Mouse (Mus musculus) liver, adult (tissue): ENCODE results near the gene Casz1.

Experiments
- GATA4 ChIP-seq: IDR thresholded peaks from 2 replicates; pipeline ENCODE4 v1.6.1; 2014; ENCODE audit warnings: mild to moderate bottlenecking, low read length; ENCODE audit not compliant: insufficient replicate concordance

The Casz1 gene

DNA sequence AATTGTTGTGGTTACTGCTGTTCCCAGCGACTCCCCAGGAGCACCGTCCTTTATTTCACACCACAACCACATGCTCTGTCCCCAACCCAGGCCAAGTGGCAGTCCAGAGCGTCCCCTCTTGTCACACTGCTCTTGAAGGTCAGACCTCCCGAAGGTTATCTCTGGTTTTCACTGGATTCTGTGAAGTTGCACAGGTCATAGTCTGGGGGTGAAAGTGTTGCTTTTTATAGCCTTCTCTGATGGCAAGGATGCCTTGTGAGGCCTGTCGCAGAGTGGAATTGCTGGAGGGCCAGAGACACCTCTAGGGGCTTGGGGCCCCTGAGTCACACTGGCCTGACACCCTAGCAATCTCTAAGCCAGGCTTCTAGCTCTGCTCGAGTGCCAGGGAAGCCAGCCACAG lies 20.5 kb upstream of the Casz1 start:
- TF ChIP-seq GATA4: no peak

DNA sequence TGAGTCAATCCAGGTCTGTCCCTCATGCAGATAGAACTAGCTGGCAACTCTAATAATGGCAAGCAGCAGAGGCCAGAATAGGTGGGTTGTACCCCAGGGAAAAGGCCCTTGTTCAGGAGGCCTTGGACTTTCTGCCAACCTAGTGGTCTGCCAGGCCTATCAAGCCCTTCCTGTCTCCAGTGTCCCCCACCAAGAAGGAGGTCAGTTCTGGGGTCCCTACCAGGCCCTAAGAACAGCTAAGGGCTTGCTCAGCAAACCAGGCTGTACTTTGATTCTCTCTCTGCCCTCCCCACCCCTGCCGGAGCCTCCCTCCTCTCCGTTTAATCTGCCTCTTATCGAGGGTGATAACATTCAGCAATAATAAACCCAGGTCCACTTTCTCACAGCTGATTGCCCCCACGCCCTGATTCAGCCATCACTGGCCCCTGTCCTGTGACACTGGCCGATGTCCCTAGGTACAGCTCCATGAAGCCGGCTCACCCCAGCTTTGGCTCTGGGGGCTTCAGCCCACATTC lies 19.1 kb upstream of the Casz1 start:
- TF ChIP-seq GATA4: no peak

DNA sequence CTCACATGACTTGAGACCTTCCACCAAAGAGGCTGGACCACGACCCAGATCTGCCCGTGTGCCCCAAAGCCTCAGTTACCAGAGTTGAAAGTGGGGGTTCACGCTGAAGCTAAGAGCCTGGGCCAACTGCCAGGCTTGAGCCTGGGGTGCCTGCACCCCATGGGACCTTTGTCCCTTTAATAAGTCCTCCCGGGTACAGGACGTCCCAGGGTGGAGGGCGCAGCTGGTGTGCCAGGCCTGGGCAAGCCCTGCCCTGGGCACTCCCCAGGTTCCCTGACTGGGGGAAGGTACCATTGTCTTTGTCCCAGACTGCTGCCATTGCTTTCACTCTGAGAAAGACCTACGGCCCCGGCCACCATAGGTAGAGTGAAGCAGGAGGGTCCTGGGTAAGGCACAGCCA lies 18.2 kb upstream of the Casz1 start:
- no peak for TF ChIP-seq GATA4

DNA sequence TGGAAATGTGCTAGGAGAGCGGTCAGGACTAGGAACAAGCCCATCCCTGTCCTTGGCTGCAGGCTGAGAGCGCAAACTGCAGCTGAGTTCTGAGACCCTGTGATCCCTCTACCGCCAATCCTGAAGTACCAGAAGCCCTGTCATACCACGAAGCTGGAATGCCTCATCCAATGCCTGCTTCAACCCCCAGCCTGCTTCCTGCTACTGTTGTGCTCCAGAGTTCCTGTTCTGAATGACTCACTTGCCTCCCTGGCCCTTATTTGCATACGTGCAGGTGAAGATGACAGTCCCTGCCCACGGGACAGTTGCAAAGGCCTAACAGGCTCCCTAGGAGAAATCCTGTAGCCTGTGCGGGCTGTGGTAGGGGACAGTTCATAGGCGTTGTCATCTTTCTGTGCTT lies 13.3 kb upstream of the Casz1 start:
- no peak for TF ChIP-seq GATA4

DNA sequence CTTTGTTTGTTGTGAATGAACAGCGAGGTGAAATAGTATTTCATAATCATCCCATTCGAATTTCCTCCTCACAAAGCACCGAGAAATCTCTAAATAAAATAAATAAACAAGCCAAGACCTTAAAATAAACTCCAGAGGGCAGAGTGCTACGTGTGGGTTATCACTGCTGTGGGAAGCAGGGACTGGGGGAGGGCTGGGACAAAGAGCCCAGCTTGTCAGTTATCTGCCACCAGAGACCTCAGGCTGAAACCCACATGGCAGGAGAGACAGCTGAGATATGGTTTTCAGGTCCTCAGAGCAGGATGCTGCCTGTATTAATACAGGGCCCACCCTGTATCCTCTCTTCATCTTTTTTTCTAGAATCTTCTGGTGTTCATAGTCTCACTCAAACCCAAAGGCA lies 9.2 kb upstream of the Casz1 start:
- TF ChIP-seq GATA4: no peak

DNA sequence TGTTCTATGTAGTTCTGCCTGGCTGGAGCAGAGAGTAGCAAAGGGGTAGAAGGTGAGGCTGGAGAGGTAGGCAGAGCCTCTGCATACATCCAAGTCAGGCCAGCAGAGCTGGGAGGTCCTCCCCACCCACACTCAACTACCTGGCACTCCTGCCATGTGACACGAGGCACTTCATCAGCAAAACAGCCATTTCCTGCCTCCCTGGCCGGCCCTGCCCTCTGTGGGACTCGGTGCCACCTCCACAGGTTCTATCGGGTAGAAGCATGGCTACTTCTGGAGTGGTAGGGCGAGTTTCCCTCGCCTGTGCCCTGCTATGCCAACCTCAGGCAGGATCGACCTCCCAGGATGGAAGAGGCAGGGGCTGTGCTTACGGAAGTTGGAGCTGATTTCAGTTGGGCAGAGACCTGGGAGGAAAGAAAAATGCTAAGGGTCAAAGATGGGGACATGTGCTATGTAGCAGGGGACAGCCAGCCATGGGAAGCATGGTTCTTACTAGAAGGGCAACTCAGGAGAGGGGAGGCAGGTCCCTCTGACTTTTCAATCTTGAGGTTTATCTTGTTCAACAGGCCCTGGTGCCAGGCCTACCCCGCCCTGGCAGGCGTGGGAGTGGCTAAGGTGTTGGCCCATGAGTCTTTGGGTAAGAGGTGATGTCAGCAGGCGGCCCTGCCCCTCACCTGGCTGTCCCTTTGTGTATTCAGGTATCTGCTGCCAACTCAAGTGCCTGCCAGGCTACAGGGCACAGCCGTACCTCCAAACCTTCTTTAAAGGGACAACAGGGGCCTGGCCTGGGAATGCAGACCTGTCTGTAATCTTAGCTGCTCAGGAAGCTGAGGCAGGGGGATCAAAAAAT lies 6.5 kb upstream of the Casz1 start:
- TF ChIP-seq GATA4: no peak

DNA sequence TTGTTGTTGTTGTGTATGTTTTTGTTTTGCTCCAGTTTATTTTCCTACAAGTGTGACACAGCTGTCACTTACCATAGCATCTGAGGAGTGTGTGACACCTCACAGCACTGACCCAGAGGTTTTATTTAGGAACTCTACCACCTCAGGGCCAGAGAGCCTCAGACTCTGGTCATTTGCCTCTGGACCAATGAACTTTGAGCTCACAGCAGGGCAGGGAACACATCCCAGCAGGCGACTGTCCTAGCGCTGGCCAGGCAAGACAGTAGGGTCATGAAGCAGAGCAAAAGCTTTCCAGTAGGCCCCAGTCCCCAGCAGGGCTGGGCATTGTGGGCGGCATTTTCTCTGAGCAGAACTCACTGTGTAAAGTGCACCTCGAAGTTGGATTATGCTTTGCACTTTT lies 1.2 kb upstream of the Casz1 start:
- TF ChIP-seq GATA4: no peak

DNA sequence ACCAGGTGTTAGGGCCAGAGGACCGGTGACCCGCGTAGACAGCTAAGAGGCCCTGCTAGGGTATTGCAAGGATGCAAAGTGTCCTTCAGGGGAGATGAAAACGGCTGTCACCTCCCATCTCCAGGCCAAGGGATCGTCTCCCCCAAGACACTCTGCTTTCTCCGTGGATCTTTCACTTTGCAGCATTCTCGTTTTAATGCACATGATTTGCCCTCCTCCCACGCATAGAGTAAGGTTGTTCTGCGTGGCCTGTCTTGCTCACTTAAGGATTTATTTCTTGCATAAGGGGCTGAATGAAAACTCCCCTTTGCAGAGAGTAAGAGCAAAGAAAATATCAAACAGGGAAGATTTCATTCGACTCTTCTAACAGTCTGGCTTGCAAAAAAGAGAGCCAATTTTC lies 593 bp upstream of the Casz1 start:
- TF ChIP-seq GATA4: no peak

DNA sequence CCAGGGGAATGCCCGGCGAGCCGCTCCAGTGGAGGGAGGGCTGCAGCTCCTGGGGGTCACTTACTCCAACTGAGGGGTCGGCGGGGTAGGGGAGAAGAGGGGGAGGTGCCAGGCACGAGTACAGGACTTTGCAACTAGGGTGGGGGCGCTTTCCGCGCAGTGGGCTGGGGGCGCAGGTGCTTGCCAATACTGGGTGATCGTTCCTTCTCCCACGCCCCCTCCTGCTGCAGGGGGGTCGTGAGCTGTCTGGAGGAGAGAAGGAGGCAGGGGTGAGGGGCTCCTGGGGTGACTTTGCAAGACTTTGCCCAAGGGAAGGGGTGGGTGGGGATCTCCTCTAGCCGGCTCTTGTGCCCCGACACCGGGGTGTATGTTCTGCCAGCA lies 541 bp downstream of the Casz1 start:
- TF ChIP-seq GATA4: no peak

DNA sequence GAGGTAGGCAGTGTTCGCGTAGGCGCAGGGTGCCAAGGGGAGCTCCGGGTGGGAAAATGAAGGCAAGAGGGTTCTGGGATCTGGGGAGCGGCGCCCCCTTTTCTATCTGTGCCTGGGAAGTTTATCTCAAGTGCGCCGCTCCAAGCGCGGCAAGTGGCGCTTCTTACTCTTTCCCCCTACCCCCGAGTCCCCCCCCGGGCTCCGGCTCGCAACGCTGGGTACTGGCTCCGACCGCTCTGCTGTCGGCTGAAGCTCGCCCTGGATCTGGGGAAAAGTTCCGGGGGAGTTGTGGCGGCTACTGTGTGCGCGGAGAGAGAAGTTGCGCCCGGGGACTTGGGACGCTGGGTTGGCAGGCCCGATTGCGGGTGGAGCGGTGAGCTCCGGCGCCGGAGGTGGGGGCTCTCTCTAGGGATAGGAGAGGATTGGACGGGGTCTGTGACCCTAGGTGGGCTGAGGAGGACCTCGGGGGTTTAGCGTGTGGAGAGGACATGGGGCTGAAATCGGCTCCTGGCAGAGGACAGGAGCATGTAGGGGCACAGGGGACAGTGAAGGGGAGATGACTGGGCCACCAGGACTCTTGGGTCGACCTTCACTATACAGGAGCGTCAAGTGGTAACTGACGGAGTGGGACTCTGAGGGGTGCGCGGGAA lies 1.1 kb downstream of the Casz1 start:
- TF ChIP-seq GATA4: no peak

DNA sequence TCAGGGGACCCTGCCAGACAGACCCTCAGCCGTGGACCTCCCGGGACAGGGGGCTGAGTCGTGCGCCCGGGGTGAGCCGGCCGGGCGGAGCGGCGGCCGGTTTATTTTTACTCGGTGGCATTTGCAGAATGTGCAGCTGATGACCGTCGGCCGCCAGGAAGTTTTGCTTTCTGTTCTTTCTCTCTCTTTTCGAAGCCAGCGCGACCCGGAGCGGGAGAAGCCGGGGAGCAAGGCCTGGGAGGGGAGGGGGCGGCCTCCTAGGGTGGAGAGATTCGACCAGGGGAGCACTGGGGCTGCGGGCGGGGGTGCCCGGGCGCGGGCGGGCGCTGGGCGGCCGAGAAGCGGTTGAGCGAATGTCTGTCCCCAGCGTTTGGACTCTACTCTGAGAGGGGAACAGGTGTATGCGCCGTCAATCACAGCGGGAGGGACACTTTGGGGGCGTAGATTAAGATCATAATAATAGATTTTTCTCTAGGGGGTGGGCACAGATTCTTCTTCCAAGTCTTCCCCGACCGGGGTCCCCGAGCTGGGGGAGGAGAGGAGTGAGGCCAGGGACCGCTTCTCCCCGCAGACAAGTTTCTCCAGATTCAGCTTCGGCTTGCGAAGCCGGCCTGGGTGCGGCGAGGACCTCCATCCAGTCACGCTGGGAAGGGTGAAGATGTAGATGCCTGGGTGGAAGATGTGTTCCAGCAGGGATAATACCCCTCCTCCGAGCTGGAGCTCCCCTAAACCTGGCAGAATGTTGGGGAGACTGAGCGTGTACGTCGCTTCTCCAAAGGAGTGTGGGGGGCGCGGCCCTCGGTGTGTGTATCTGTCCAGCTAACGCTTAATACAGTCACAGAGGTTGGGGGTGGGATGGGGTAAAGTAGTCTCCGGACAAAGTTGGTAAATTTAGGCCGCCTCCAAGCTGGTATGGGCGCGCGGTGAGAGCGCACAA lies 1.9 kb downstream of the Casz1 start:
- no peak for TF ChIP-seq GATA4

DNA sequence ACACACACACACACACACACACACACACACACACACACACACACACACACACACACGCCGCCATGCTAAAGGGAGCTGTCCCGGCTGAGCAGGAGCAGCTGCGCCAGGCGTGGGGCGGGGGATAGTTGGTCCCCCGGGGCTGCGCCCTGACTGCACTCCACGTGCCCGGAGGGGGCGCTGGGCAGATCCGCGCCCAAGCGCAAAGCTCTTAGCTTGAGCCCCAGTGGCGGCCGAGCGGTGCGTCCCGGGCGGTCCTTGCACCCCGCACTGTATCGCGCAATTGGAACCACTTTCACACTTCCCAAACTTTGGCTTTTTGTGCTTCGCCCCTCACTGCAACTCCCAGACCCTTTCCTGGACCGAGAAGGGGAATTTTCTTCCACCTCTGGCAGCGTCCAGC lies 2.6 kb downstream of the Casz1 start:
- no peak for TF ChIP-seq GATA4

DNA sequence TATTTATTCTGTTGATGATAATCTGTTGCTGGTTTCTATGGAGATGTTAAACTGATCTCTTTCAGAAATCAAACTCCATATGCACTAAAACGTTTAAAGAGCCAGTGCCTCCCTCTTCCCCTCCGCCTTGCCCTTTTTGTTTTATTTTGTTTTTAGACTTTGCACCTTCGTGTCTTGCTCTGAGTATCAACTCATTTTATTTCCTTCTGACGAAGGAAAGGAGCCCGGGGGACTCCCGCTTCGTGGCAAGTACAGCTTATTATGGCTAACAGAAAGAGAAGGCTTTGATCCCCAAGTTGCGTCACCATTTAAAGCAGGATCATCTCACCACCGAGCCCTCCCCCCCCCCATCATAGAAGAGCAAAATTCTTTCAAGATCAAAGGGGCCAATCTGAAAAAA lies 3.2 kb downstream of the Casz1 start:
- no peak for TF ChIP-seq GATA4

DNA sequence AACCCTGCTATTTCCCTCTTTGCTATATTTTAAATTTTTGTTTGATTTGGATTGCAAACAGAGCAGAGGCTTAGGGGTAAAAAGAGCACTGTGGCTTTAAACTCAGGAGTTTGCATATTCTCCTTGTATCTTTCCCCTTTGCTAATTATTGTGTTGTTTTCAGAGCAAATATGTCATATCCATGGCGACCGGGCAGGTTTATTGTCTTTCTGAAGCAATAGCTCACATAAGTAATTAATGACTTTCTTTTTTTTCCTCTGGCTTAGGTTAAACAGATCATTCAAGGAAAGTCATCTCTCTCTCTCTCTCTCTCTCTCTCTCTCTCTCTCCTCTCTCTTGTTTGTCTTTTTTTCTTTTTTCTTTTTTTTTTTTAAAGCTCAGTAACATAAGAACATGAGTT lies 4.6 kb downstream of the Casz1 start:
- no peak for TF ChIP-seq GATA4

DNA sequence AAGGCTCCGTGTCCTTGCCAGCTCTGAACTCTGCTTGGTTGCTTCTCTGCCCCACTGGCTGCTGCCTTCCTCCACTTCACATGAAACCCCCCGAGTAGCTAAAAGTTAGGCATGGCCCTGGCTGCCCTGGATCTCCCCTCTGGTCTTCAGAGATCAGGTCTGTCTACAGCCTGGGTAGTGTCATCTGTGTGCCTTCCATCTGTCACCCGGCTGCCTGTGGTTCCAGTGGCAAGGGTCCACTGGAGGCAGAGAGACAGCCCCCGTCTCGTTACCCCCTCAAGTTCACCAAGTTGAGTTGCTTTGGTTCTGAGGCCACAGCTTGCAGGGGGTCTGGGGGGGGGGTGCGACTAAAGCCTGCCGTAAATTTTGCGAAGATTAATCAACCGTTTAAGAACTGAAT lies 6.5 kb downstream of the Casz1 start:
- TF ChIP-seq GATA4: no peak
